Mouse (Mus musculus) embryonic facial prominence, embryonic 13.5 days (tissue): ENCODE data around the gene Gm5485. TPM values are rescaled to one million over a fixed set of nuclear protein-coding genes. Genes with fewer than 3 reads are reported as not detected.

Source experiments
- ATAC-seq: fragments of 200-750 bp; cut with Nextera tagmentation; 2 replicates; pipeline ENCODE4 v1.8.0; 2017; ENCODE audit warnings: low read depth; ENCODE audit not compliant: insufficient number of reproducible peaks, insufficient read depth, low FRiP score, low TSS enrichment
- H3K27ac ChIP-seq: fragments of 300-500 bp; sonication (generic); 2 replicates; pipeline ENCODE4 v1.5.1; 2015; ENCODE audit warnings: moderate library complexity, mild to moderate bottlenecking, inconsistent platforms
- H3K27me3 ChIP-seq: fragments of 300-500 bp; sonication (generic); 2 replicates; pipeline ENCODE4 v1.6.1; 2015; ENCODE audit warnings: mild to moderate bottlenecking, inconsistent platforms
- H3K36me3 ChIP-seq: fragments of 300-500 bp; sonication (generic); 2 replicates; pipeline ENCODE4 v1.6.1; 2015; ENCODE audit warnings: mild to moderate bottlenecking, inconsistent platforms
- H3K4me1 ChIP-seq: fragments of 300-500 bp; sonication (generic); 2 replicates; pipeline ENCODE4 v1.6.1; 2015; ENCODE audit warnings: inconsistent platforms
- H3K4me2 ChIP-seq: fragments of 300-500 bp; sonication (generic); 2 replicates; pipeline ENCODE4 v1.6.1; 2015; ENCODE audit warnings: moderate library complexity, mild to moderate bottlenecking, inconsistent platforms
- H3K4me3 ChIP-seq: fragments of 300-500 bp; sonication (generic); 2 replicates; pipeline ENCODE4 v1.5.1; 2015; ENCODE audit warnings: mild to moderate bottlenecking, inconsistent platforms
- H3K9ac ChIP-seq: fragments of 300-500 bp; sonication (generic); 2 replicates; pipeline ENCODE4 v1.6.1; 2015; ENCODE audit warnings: mild to moderate bottlenecking, inconsistent platforms
- H3K9me3 ChIP-seq: fragments of 300-500 bp; sonication (generic); 2 replicates; pipeline ENCODE4 v1.6.1; 2016; ENCODE audit warnings: inconsistent platforms
- WGBS: fragments of 180-500 bp; shearing (Covaris S2); methylation state at CpG from one replicate; pipeline ENCODE4 v1.1.7; 2015; ENCODE audit warnings: mixed read lengths; 5-methylcytosine and 5-hydroxymethylcytosine counted together
- polyA plus RNA-seq: library from polyadenylated mRNA; unstranded; fragments of >200 nt; fragmentation: Nextera tagmentation; extraction: Ambion mirVana; gene quantifications from 2 replicates; pipeline ENCODE4 v1.2.1, GENCODE M21; 2015

Gm5485 gene
- polyA plus RNA-seq, 1 experiment from 2014 or later = not detected

- no peaks in the 10 kb centered on the region for H3K27me3 ChIP-seq
- H3K27ac ChIP-seq = no peak overlapping the region
- no peaks in the 10 kb centered on the region for H3K9me3 ChIP-seq
- no peak overlapping the region for H3K4me2 ChIP-seq
- no peaks in the 10 kb centered on the region for H3K4me1 ChIP-seq
- no peak overlapping the region for H3K4me3 ChIP-seq
- H3K9ac ChIP-seq = no peak overlapping the region
- WGBS = 73% methylated on average over 3 of the region's 3 CpGs
- no peak for ATAC-seq
- no peaks in the 10 kb centered on the region for H3K36me3 ChIP-seq
Observed at GRCm38 (mm10) chr16:48410125-48410524, 2.1 kb downstream of the Gm5485 start.

- Histone ChIP-seq H3K27ac (no peak overlapping the region), H3K36me3 (no peaks in the 10 kb centered on the region), H3K27me3 (no peaks in the 10 kb centered on the region), H3K4me3 (no peak overlapping the region), H3K9me3 (no peaks in the 10 kb centered on the region), H3K4me1 (no peaks in the 10 kb centered on the region), H3K4me2 (no peak overlapping the region), H3K9ac (no peak overlapping the region)
- ATAC-seq = no peak
- 65% methylated on average over 7 of the region's 7 CpGs for WGBS
Observed at GRCm38 (mm10) chr16:48409580-48409979, 2.6 kb downstream of the Gm5485 start.

DNA sequence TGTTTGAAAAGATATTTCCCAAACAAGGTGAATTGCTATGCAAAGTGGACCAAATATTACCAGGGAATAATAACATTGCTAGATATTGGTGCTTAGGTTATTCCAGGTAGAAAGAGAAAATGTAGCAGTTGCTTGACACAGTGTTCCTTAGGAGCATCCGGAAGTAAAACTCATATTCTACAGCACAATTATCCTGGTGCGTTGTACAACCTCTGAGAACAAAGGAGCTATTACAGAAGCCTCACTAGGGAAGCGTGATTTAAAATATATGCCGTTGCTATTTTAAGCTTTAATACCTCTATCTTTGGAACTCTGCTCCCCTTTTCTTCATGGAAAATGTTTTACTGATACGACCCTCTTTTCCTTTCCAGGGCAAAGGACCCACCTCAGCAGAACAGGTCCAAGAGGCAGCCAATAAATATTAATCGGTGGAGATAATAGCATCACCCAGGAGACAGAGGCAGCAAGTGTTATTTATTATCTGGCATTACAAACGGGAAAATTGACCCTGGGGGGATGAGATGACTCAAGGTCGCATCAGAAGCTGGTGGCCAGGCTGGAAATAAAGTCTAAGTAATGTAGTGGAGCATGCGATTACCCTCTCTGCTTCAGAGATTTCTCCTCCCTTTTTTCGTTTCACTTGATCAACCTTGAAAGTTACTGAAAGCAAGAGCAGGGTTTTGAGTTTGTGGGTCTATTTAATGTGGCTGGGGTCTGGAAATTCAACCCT is 6.4 kb downstream of the Gm5485 start:
- no peak overlapping the region for H3K27ac ChIP-seq
- 63% methylated on average over 10 of the region's 10 CpGs for WGBS
- no peaks in the 10 kb centered on the region for H3K36me3 ChIP-seq
- no peaks in the 10 kb centered on the region for H3K9me3 ChIP-seq
- ATAC-seq = no peak
- H3K4me2 ChIP-seq = no peak overlapping the region
- H3K4me3 ChIP-seq = no peak overlapping the region
- H3K27me3 ChIP-seq = no peaks in the 10 kb centered on the region
- no peaks in the 10 kb centered on the region for H3K4me1 ChIP-seq
- H3K9ac ChIP-seq = no peak overlapping the region

GRCm38 (mm10) chr16:48404009-48404408 is 8.2 kb downstream of the Gm5485 start:
- Histone ChIP-seq H3K9me3 (no peaks in the 10 kb centered on the region), H3K36me3 (no peaks in the 10 kb centered on the region), H3K4me3 (no peak overlapping the region), H3K4me1 (no peaks in the 10 kb centered on the region), H3K27me3 (no peaks in the 10 kb centered on the region), H3K4me2 (no peak overlapping the region), H3K9ac (no peak overlapping the region), H3K27ac (no peak overlapping the region)
- no peak for ATAC-seq

GRCm38 (mm10) chr16:48403423-48403822 is 8.8 kb downstream of the Gm5485 start:
- no peak for ATAC-seq

GRCm38 (mm10) chr16:48402963-48403362 is 9.3 kb downstream of the Gm5485 start:
- no peak overlapping the region for H3K4me2 ChIP-seq
- ATAC-seq = no peak
- no peak overlapping the region for H3K27ac ChIP-seq
- H3K9me3 ChIP-seq = no peaks in the 10 kb centered on the region
- H3K27me3 ChIP-seq = no peaks in the 10 kb centered on the region
- H3K4me3 ChIP-seq = no peak overlapping the region
- no peaks in the 10 kb centered on the region for H3K4me1 ChIP-seq
- no peaks in the 10 kb centered on the region for H3K36me3 ChIP-seq
- 86% methylated on average over 4 of the region's 4 CpGs for WGBS
- no peak overlapping the region for H3K9ac ChIP-seq

More at GRCm38 (mm10) chr16:48403423-48403822, 8.8 kb downstream of the Gm5485 start:
- H3K36me3 ChIP-seq = no peaks in the 10 kb centered on the region
- H3K4me3 ChIP-seq = no peak overlapping the region
- WGBS = 84% methylated on average over 3 of the region's 3 CpGs
- H3K9me3 ChIP-seq = no peaks in the 10 kb centered on the region
- no peak overlapping the region for H3K27ac ChIP-seq
- H3K4me2 ChIP-seq = no peak overlapping the region
- H3K27me3 ChIP-seq = no peaks in the 10 kb centered on the region
- no peaks in the 10 kb centered on the region for H3K4me1 ChIP-seq
- no peak overlapping the region for H3K9ac ChIP-seq

GRCm38 (mm10) chr16:48395278-48395677 is 16.9 kb downstream of the Gm5485 start:
- no peak for ATAC-seq
- Histone ChIP-seq H3K4me1 (no peaks in the 10 kb centered on the region), H3K4me2 (no peak overlapping the region), H3K9ac (no peak overlapping the region), H3K27ac (no peak overlapping the region), H3K9me3 (no peaks in the 10 kb centered on the region), H3K4me3 (no peak overlapping the region), H3K27me3 (no peaks in the 10 kb centered on the region), H3K36me3 (no peaks in the 10 kb centered on the region)
- WGBS = 91% methylated on average over 2 of the region's 2 CpGs

DNA sequence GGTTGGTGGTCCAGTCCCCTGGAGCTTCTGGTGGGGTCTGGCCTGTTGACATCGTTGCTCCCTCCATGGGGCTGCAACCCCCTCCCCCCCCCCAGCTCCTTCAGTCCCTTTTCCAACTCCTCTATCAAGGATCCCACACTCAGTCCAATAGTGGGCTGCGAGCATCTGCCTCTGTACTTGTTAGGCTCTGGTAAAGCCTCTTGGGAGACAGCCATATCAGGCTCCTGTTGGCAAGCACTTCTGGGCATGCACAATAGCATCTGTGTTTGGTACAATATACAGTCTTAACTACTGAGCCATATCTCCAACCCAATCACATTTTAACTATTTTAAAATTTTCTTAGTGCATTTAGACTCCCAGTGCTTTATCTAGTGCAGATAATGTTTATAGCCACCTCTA is 25.2 kb downstream of the Gm5485 start:
- H3K4me3 ChIP-seq = no peak overlapping the region
- no peak overlapping the region for H3K4me2 ChIP-seq
- no peaks in the 10 kb centered on the region for H3K4me1 ChIP-seq
- ATAC-seq = no peak
- no peaks in the 10 kb centered on the region for H3K36me3 ChIP-seq
- H3K27ac ChIP-seq = no peak overlapping the region
- no peaks in the 10 kb centered on the region; the same call in 1 of the 2 replicates for H3K9me3 ChIP-seq
- H3K27me3 ChIP-seq = no peaks in the 10 kb centered on the region
- H3K9ac ChIP-seq = no peak overlapping the region
- 78% methylated on average over 2 of the region's 2 CpGs for WGBS

- no peak for ATAC-seq
- Histone ChIP-seq H3K4me2 (no peak overlapping the region), H3K27me3 (no peaks in the 10 kb centered on the region), H3K36me3 (no peaks in the 10 kb centered on the region), H3K9ac (no peak overlapping the region), H3K27ac (no peak overlapping the region), H3K4me3 (no peak overlapping the region), H3K4me1 (no peaks in the 10 kb centered on the region), H3K9me3 (no peaks in the 10 kb centered on the region; the same call in 1 of the 2 replicates)
- 68% methylated on average over 3 of the region's 3 CpGs for WGBS
Observed at GRCm38 (mm10) chr16:48383582-48384257, 28.5 kb downstream of the Gm5485 start.

- H3K27ac ChIP-seq = no peak overlapping the region
- H3K36me3 ChIP-seq = no peaks in the 10 kb centered on the region
- 85% methylated on average over 7 of the region's 7 CpGs for WGBS
- H3K4me2 ChIP-seq = no peak overlapping the region
- no peak for ATAC-seq
- H3K27me3 ChIP-seq = no peaks in the 10 kb centered on the region
- H3K4me3 ChIP-seq = no peak overlapping the region
- no peaks in the 10 kb centered on the region for H3K9me3 ChIP-seq
- no peaks in the 10 kb centered on the region for H3K4me1 ChIP-seq
- no peak overlapping the region for H3K9ac ChIP-seq
Observed at GRCm38 (mm10) chr16:48373711-48374485, 38.3 kb downstream of the Gm5485 start.

DNA sequence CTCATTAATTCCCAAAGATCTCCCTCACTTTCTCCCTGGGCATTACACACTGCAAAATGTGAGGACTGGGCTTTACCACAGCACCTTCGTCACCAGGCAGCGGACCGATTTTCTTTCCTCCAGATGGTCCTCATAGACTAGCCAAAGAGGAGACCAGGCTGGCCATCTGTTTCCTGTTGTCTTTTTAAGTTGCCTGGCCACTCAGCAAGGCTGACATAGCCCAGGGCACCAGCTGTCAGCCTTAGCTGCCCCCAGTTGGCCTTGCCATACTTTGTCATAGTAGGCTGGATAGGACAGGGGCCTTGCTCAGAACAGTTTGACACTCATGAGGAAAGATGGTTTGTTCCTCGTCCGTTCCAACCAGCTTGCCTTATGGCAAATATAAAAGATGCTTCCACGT is 39.8 kb downstream of the Gm5485 start:
- Histone ChIP-seq H3K9ac (no peak overlapping the region), H3K4me1 (no peaks in the 10 kb centered on the region), H3K4me2 (no peak overlapping the region), H3K27me3 (no peaks in the 10 kb centered on the region), H3K9me3 (no peaks in the 10 kb centered on the region), H3K36me3 (no peaks in the 10 kb centered on the region), H3K27ac (no peak overlapping the region), H3K4me3 (no peak overlapping the region)
- ATAC-seq = no peak
- WGBS = 51% methylated on average over 6 of the region's 6 CpGs
